Mouse (Mus musculus) adrenal gland, postnatal 36 days (tissue): ENCODE results near the gene Chpf. TPM values are rescaled to one million over a fixed set of nuclear protein-coding genes. Genes with fewer than 3 reads are reported as not detected.

Source experiments
- DNase-seq, 2 experiments: peaks; one replicate each; pipeline ENCODE4 v3.0.0; 2021; ENCODE audit warnings: mixed read lengths in 1 of 2
- total RNA-seq, 2 experiments: library from RNA; stranded (reverse); gene quantifications; 2 replicates each; pipeline ENCODE4 v1.2.3; 2021

The Chpf gene
- total RNA-seq, 2 experiments from 2014 or later = 55.3 to 63.1 TPM

DNA sequence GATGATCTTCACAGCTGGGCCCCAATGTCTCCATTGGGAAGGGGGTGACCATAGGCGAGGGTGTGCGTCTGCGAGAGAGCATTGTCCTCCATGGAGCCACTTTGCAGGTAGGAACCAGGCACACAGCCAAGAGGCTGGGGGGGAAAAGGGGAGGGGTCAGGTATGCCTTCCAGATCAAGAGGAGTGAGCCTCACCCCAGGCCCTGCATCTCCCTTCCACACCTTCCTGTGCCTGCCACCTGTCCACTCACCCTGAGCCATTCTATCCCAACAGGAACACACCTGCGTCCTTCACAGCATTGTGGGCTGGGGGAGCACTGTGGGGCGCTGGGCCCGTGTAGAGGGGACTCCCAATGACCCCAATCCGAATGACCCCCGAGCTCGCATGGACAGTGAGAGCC is 36.9 kb downstream of the Chpf start:
- no peak for DNase-seq

GRCm38 (mm10) chr1:75441471-75441996 is 37.6 kb downstream of the Chpf start:
- DNase-seq = no peak

DNA sequence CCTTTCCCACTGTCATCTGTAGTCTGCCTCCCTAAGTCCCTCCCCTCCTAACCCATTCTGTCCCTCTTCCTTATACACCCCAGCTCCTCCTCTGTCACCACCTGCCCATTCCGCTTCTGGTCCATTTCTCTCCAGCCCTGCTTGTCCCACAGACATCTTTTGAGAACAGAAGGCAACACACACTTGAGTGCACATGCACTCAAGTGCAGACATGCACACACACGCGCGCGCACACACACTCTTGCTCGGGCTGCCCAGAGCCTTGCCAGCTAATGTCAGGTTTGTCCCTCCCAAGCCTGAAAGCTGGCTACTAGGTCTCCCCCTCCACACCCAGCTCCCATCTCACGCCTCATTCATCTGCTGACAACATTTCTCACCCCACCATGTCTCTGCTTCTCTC is 38.4 kb downstream of the Chpf start:
- no peak for DNase-seq

- DNase-seq = no peak
Measured at GRCm38 (mm10) chr1:75438782-75439181, 40.3 kb downstream of the Chpf start.

- peak; percentile 86 to 91 for DNase-seq
Measured at GRCm38 (mm10) chr1:75435475-75436328, 43.4 kb downstream of the Chpf start, which contains the start of gene Gmppa. TSS of gene Gmppa (plus strand) at chr1:75435930.

- DNase-seq = peak; percentile 39 to 59
Measured at GRCm38 (mm10) chr1:75425796-75426471, 53.2 kb downstream of the Chpf start.

Other genes starting within 250 kb of the Chpf start
- gene A630095N17Rik, start 247.2 kb downstream of the Chpf start, total RNA-seq = not detected
- 100 to 1,000 TPM in 1 of 2 experiments, 10 to 100 TPM in 1; 67.9 to 138 TPM for gene Dnajb2, start 242.9 kb downstream of the Chpf start, total RNA-seq
- gene Ptprn, start 214.8 kb downstream of the Chpf start, total RNA-seq = 10 to 100 TPM; 38.2 to 54.2 TPM
- 100 to 1,000 TPM in 1 of 2 experiments, 10 to 100 TPM in 1; 90.7 to 118 TPM for gene Resp18, start 200.9 kb downstream of the Chpf start, total RNA-seq
- gene Dnpep, start 161.3 kb downstream of the Chpf start, total RNA-seq = 100 to 1,000 TPM in 1 of 2 experiments, 10 to 100 TPM in 1; 88.1 to 112 TPM
- 10 to 100 TPM; 18.6 to 19.5 TPM for gene Des, start 119.0 kb downstream of the Chpf start, total RNA-seq
- 10 to 100 TPM in 1 of 2 experiments, 1 to 10 TPM in 1; 9.8 to 10.8 TPM for gene Speg, start 104.0 kb downstream of the Chpf start, total RNA-seq
- gene Gmppa, start 43.4 kb downstream of the Chpf start, total RNA-seq = 10 to 100 TPM; 58.7 to 72.1 TPM
- 1 to 10 TPM; 3.1 to 4.8 TPM for gene Asic4, start 28.9 kb downstream of the Chpf start, total RNA-seq
- 1 to 10 TPM; 2.6 to 4.1 TPM for gene Tmem198, start 225 bp upstream of the Chpf start, total RNA-seq
- gene Obsl1, start 27.1 kb upstream of the Chpf start, total RNA-seq = 10 to 100 TPM; 59.8 to 67.4 TPM
- 10 to 100 TPM; 21.8 to 34.7 TPM for gene Inha, start 27.8 kb upstream of the Chpf start, total RNA-seq
- gene Stk11ip, start 42.2 kb upstream of the Chpf start, total RNA-seq = 10 to 100 TPM; 16.6 to 20.6 TPM
- gene Slc4a3, start 67.0 kb upstream of the Chpf start, total RNA-seq = 100 to 1,000 TPM in 1 of 2 experiments, 10 to 100 TPM in 1; 99.2 to 120 TPM